Mouse (Mus musculus): ENCODE measurements around the gene Nmrk2.

DNA sequence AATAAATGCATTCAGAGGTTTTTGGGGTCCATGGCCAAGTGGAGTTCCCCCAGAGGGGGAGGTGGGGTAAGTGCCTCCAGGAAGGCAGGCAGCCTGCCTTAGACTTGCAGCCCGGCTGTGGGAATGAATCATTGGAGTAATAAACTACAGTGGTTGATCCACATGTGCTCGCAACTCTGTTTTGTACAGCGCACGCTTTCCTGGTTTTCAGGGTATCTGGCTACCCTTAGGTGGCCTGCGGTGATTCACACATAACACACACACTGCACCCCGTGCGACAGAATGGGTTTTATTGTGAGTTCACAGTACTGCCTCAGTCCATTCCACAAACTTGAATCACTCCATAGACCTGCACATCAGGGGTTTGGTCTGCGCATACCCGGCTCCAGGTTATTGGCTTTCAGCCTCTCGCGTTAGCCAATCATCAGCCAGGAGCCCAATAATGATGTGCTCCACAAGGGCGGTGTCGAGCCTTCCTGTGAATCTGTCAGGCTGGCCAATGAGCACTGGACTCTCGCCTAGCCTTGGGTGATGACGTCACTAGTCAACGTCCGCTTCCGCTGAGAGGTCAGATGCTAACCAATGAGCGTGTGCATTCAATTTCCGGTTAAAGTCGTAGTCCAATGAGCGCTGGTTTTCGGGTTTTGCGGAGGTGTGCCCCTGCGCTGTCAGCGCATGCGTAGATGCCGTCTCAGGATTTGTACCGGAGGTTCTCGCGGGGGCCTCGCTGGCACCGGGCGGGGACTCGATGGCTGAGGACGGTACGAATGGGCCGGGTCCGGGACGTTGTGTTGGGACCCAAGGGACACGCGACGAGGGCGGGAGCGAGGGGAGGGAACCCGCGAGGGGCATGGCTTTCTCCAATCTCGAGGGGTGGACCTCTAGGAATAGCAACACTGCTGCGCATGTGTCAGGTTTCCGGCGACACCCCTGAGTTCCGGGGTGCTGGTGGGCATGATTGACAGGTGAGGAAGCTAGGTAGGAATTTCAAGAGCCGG, 19.2 kb downstream of the Nmrk2 start, which contains the start of gene Dapk3:
- TF ChIP-seq CTCF (IDR thresholded peaks at IDR 0.05; ENCODE audit: low read depth, low read length), result no peak
- TF ChIP-seq POLR2A (IDR thresholded peaks at IDR 0.05; ENCODE audit: extremely low read depth, insufficient read depth, low read length), result peak; percentile 29
